Mouse (Mus musculus) layer of hippocampus, adult 9-10 months (tissue): ENCODE data around the gene Jarid2.
"Not testable (repeated sequence)": the region's sequence is repeated elsewhere in the genome, so short reads cannot be mapped to it uniquely, and the experiment has no call there.

Experiments used
- DNase-seq: peaks from one replicate; pipeline ENCODE4 v3.0.0; 2022; ENCODE audit warnings: low spot score

The Jarid2 gene

DNA sequence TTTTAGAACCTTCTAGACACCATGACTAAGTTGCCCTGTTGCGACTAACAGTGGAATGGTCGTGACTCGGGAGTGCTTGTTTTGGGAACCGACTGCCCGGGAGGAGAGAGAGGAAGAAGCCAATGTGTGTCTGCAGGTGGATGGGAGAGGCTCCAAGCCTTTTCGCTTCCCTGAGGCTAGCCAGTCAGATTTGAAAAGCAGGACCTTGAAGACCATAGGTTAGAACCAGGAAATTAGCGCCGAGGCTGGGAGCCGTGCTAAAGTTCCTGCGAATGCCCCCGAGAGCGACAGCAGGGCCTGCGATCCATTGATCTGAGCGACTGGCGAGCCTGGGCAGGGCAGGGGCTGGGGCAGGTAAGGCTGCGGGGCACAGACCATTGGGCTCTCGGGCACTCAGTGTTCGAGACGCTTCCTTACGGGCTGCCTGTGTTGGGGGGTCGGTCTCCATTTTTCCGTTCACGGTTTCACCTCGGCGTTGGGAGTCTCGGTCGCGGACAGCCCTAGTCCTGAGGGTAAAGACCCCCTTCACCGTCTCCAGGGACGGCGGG is at the start of gene Jarid2:
Gene Jarid2, plus strand, starts transcription at position 51 of the 548 bp plus-strand sequence.
- no peak for DNase-seq

DNA sequence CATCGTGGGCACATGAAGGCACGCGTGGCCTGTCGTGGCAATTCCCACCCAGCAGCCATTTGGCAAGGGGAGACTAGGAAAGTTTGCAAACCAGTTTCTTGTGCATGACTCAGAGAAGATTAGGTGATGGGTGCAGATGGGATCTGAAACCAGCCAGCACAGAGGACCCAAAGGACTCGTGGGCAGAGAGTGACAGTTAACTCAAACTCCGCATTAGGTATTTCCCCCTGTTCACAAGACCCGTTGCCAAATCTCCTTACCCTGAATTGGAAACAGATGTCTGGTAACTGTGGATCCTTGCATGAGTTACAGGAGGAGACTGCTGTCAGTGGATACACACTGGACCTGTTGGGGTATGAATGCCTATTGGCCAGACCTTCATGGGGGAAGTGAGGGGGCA is 48.2 kb upstream of the Jarid2 start:
- DNase-seq: no peak

DNA sequence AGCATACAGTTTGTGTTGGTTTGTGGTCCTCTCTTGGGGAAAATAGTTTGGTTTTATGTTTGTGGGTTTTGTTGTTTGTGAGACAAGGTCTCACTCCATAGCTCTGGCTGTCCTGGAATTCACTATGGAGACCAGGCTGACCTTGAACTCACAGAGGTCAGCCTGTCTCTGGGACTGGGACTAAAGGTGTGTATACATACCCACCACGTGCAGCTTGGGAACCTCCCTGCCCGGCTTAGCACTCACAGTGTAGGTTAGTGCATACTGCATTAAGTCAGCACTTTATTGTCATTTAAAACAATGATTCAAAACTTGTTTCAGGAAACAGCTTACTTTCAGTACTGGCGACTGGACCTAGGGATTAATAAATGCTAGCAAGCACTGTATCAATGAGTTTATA is 41.1 kb upstream of the Jarid2 start:
- no peak for DNase-seq

- DNase-seq: no peak
Observed at GRCm38 (mm10) chr13:44697628-44698027, 31.6 kb upstream of the Jarid2 start.

DNA sequence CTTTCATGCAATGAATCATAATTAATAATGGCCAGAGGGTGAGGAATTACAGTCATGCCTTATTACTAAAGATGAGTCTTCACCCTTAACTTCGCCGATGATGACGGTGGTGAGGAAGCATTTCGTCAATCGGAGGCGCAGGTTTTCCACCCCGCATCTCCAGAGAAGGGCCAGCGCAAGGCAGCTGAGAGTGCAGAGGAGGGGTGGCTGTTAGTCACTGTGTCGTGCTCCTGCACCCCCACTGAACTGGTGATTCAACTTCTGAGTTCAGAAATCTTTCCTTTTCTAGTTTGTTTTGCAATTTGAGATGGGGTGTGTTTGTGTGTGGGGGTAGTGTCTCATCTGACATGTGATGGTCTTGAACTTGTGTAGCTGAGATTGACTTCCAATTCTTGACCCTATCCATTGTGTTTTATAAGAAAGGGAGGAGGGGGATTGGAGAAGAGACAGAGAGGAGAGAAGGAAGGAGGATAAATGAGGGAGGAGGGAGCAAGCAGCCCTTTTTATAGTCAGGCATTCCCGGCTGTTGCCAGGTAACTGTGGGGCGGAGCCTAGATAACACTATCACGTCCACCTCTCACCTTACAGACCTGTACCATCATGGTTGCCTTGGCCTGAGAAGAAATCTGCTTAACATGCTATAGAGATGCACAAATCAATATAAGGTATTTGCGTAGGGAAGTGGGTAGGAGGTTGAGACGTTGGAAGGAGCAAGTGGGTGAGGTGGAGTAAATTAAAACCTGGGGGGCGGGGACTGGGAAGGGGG is 25.1 kb upstream of the Jarid2 start:
- DNase-seq: no peak

- no peak for DNase-seq
Observed at GRCm38 (mm10) chr13:44705031-44705742, 24.1 kb upstream of the Jarid2 start.

GRCm38 (mm10) chr13:44705743-44706044 is 23.6 kb upstream of the Jarid2 start:
- no peak for DNase-seq

DNA sequence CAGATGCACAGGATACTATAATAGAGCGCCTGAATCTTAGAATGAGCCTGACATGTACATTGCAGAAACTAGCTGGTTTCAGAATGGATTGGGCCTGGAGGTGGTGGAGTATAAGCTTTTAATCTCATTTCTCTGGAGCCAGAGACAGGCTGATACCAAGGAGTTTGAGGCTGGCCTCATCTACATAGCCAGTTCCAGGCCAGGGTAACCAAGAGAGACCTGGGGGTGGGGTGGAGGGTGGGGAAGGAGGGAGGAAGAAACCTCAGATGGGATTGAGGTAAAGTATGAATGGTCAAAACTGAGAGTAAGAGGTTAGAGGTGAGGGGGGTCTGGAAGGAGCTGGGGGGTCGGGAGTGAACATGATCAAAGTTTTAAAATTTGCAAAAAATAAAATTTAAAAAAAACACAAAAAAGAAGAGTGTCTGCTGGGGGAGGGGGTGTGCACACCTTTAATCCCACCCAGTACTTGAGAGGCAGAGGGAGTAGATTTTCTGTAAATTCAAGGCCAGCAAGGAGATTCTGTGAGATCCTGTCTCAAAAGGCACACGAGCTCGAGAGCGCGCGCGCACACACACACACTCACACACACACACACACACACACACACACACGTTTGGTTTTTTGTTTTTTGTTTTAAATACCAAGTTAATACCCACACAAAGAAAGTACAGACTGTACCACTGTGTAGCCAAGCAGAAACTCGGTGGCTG is 22.9 kb upstream of the Jarid2 start:
- DNase-seq: no peak

- DNase-seq: no peak
Observed at GRCm38 (mm10) chr13:44707176-44707575, 22.1 kb upstream of the Jarid2 start.

DNA sequence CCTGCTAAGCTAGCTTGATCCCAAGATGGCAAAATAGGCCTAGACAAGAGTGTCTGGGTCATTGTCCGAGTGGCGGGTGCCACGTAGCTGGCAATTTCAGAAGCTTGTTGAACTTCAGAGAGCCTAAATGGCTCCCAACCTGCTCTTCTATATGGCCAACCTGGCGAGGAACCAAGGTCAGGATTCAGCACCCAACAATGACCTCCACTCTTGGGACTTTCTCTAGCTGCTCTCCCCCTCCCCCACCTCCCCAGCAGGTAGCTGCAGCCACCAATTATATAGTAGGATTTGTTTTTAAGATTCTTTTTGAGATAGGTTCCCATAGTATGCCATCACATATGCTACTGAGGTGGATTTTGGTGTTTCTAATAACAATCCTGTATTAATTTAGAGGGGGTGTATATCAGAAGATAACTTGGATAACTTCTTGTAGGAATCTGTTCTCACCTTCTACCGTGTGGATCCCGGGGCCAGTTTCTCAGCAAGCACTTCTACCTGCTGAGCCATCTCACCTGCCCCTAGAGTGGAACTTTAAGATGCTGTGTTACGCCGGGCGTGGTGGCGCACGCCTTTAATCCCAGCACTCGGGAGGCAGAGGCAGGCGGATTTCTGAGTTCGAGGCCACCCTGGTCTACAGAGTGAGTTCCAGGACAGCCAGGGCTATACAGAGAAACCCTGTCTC is 20.8 kb upstream of the Jarid2 start:
- DNase-seq: no peak

GRCm38 (mm10) chr13:44709747-44710480 is 19.4 kb upstream of the Jarid2 start:
- DNase-seq: no peak

- no peak for DNase-seq
Observed at GRCm38 (mm10) chr13:44711062-44711461, 18.2 kb upstream of the Jarid2 start.

- no peak for DNase-seq
Observed at GRCm38 (mm10) chr13:44711882-44712281, 17.4 kb upstream of the Jarid2 start.

GRCm38 (mm10) chr13:44715187-44715885 is 13.9 kb upstream of the Jarid2 start:
- no peak for DNase-seq

DNA sequence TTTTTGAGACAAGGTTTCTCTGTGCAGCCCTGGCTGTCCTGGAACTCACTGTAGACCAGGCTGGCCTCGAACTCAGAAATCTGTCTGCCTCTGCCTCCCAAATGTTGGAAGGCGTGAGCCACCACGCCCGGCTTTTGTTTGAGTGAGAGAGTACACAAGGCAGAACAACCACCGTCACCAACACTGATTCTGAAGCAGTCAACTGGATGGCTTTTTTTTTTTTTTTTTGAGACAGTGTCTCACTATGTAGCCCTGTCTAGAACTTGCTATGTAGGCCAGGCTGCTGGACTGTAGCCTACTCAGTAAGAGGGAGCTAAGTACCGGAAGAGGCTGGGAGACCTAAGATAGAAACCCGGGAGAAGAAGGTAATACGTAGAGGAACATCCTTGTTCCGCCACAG is 11.4 kb upstream of the Jarid2 start:
- DNase-seq: no peak

GRCm38 (mm10) chr13:44718465-44718864 is 10.8 kb upstream of the Jarid2 start:
- not testable (repeated sequence) for DNase-seq

DNA sequence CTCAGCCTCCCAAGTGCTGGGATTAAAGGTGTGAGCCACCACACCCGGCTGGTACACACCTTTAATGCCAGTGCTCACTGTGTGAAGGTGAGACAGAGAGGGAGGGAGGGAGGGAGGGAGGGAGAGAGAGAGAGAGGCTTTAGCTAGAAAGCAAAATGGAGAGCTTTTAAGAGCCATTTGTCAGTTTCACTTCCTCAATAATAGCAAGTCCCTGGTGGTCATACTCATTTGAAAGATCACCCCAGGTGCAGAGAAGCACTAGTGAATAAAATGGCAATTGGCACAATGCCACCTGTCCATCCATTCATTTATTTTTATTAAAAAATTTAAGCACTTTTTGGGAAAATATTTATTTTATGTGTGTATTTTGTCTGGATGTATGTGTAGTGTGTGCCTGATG is 9.2 kb upstream of the Jarid2 start:
- DNase-seq: no peak

GRCm38 (mm10) chr13:44721891-44722547 is 7.3 kb upstream of the Jarid2 start:
- DNase-seq: no peak

- DNase-seq: not testable (repeated sequence)
Observed at GRCm38 (mm10) chr13:44723522-44723921, 5.8 kb upstream of the Jarid2 start.

DNA sequence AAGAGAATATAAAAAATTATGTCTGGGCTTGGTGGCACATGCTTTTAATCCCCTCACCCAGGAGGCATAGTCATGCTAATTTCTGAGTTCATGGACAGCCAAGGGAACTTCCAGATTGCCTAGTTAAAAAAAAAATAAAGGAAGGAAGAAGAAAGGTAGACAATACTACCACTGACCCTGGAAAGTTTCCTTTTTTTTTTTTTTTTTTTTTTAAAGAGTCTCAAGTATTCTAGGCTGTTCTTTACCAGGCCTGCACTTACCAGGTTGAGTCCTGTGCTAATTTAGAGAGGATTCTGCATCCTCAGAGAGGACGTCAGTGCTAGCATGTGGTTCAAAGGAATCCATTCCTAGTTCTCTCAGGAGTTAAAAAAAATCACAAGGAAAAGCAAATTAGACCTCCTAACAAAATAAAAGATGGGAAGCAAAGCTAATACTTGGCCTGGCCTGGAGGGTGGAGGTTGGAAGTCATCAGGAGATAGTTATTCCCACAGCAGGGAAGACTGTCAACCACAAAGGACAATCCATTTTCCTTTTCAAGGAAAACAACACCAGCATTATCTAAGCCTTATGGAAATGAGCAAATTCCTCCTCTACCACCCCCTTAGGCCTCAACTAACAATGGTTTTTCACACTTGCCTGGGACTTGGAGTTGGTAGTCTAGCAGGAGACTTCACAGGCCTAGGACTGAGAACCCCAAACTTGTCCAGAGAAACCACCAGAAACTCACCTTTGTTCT is 961 bp upstream of the Jarid2 start:
- no peak for DNase-seq
